Mouse (Mus musculus) cortical plate, adult 2 months (tissue): Measurements from ENCODE around the gene Dtx3.

ENCODE experiments used
- CTCF ChIP-seq: fragments of 200-500 bp; IDR thresholded peaks from 2 replicates; pipeline ENCODE4 v1.5.1; 2011; ENCODE audit warnings: mild to moderate bottlenecking, control low read depth, low read length; ENCODE audit not compliant: insufficient read depth; ENCODE audit errors: extremely low read depth
- POLR2A ChIP-seq: fragments of 200-500 bp; IDR thresholded peaks from 2 replicates; pipeline ENCODE4 v1.6.1; 2011; ENCODE audit warnings: mild to moderate bottlenecking, low read length, control low read depth; ENCODE audit not compliant: insufficient read depth; ENCODE audit errors: extremely low read depth

DNA sequence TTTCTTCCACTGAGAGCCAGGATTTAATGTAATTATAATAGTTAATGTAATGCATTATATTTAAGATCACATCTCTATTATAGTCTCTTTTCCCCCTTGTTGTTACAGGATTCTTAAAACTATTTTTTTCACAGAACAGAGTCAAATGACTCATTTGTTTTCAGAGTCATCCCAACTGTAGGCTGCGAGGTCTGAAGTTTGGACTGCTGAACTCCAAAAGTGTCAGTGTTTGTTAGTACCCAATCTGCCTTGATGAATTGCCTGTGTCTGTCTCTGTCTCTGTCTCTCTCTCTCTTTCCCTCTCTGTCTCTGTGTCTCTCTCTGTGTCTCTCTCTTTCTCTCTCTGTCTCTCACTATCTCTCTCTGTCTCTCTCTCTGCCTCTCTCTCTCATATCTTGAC is 39.0 kb downstream of the Dtx3 start:
- TF ChIP-seq CTCF (no peak), POLR2A (no peak)
